Mouse (Mus musculus) thymus, postnatal 0 days (tissue): ENCODE data around the gene Vsig8. TPM values are rescaled to one million over a fixed set of nuclear protein-coding genes. Genes with fewer than 3 reads are reported as not detected.

ENCODE experiments used
- DNase-seq: peaks from one replicate; pipeline ENCODE4 v3.0.0-alpha.2; 2015; ENCODE audit warnings: low spot score
- polyA plus RNA-seq: library from polyadenylated mRNA; unstranded; fragments of >200 nt; fragmentation: Nextera tagmentation; extraction: Ambion mirVana; gene quantifications from 2 replicates; pipeline ENCODE4 v1.2.1, GENCODE M21; 2015

Gene Vsig8
- polyA plus RNA-seq, 1 experiment from 2014 or later, result 2.4 TPM

DNA sequence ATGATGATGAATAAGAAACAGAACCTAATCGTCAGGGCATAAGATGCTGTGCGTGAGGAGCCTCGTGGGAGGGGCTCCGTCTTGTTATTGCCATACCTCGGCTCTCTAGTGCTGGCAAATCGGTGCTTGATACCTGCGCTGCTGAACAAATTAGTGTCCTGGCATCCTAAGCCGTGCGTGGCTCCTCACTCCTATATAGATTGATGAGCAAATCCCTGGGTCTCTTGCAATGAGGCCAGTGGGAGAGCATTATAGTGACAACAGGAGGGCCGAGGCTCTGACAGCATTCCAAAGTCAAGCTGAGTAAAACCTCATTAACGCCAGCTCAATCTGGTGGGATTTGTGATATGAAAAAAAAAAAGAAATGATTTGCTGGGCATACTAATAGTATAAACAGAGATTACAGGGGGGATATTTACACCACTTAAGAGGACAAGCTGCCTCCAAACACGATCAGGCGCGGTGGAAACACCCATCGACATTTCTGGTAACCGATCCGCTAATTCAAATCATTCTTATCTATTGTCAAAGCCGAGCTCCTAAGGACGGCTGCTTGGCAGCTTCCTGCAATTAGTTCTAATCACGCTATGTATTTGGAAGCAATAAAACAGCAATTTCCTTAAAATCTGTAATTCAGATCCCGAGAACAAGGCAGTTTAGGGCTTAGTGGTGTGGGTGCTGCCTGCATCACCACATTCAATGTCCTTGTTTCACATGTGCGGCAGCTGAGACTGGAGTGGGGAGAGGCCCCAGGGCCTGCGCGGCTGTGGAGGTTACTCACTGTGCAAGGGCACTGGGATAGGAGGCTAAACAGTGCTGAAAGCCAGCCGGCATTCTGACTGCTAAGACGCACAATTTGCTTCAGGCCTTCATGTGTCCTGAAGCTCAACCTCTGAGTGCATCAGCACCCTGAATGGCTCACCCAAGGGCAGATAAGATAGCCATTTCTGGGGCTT is 30.2 kb downstream of the Vsig8 start:
- DNase-seq, result no peak

DNA sequence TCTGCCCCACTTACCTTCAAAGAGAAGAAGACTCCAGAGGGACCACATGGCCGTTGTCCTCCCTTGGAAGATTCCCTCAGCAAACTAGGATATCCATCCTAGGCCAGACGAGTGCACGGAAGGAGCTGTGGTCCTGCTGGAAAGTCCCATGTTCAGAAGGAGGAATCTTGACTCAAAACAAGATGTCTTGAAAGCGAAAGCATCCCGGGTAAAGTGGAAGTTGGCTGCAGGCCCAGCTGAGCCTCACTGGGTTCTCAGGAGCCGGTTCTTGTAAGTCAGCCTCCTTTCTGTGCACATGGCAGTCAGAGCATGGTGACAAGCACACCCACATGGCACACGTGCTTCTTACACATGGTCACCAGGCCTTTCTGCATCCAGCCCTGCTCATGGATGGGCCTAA is 34.6 kb downstream of the Vsig8 start, which contains the start of gene Slamf8:
Slamf8 (minus strand) TSS at position 184 of the 400 bp plus-strand sequence.
- DNase-seq, result no peak

DNA sequence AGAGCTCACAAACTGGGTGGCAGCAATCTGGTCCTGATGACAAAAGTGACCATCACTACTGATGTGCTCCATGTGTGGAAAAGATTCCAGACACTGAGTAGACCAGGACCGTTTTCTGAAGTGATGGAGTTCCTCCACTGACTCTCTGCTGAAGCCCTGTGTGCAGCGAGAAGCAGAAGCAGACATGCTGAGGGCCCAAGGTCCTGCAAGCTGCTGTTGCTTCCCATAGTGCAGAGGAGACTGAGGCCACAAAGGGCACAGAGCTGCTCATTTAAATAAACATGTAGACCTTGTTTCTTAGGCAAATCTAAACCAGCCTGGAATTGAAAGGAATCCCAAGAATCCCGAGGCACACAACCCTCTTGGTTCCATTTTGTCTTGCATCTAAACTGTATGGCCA is 37.6 kb downstream of the Vsig8 start:
- DNase-seq, result no peak

DNA sequence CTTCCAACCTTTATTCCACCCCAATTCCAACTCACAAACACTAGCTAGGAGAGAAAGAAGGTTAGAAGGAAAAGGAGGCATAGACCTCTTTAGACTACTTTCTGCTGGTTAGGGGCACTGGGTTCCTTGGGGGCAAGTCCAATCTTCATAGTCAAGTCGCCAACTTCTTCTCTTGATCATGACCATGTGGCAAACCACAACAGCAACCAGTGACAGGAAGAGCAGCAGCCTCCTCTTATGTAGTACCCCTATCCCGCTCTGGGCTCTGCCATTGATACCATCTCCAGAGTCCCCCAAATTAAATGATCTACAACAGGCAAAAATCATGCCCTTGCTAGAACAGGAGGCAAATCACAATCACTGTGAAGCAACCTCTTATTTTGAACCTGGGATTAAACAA is 38.2 kb downstream of the Vsig8 start:
- no peak for DNase-seq

DNA sequence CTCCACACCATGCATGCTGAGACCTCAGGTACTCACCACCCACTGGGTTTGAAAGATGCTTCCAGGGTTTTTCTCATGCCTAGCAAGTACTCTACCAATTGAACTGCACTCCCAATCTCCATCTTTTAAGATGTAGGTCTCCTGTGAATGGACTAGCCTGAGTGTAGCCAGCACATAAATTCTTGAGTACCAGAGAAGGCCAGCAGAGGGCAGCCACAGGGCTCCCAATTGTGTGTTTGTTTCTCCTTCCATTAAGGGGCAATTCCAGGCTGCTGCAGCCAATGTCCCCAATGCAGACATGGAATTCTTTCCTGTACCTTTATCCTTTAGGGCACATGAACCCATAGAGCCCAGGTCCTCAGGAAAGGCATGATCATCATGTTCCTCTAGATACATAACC is 38.8 kb downstream of the Vsig8 start:
- no peak for DNase-seq

DNA sequence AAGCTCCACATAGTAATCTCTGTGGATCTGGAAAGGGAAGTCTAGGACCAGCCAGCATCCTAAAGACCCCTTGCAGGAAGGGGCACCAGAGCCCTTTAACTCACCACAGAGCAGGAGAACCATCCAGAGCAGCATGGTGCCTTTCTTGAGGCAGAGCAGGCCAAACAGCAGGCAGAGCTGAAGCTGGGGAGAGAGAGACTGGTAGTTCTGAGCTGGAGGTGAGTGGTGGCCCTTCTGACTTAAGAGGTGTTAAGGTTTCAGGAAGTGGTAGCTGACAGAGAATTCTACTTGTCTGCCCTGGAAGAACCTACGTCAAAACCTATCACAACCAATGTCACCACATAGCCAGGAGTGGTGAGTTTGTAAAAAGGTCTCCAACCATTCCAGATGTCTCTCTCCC is 46.6 kb downstream of the Vsig8 start, which contains the start of gene Fcrl6:
Fcrl6 (minus strand) TSS at position 226 of the 400 bp plus-strand sequence.
- DNase-seq, result no peak

DNA sequence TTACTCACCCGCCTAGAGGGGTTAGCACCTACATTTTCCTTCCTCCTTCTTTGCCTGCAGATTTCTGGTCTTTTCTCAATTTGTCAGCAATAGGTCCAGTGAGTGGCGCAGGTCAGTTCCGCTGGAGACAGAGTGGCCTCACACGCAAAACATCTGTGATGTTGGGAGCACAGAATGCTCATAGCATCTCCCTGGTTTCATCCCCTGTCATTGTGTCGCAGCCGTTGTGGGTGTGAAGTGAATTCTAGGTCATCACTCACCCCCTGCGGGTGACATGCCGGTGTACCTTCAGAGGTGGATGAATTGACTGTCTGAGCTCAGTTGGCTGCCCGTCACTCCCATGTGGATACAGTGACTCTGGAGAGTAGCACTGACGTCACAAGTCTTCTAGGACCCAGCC is 55.6 kb downstream of the Vsig8 start:
- DNase-seq, result no peak

DNA sequence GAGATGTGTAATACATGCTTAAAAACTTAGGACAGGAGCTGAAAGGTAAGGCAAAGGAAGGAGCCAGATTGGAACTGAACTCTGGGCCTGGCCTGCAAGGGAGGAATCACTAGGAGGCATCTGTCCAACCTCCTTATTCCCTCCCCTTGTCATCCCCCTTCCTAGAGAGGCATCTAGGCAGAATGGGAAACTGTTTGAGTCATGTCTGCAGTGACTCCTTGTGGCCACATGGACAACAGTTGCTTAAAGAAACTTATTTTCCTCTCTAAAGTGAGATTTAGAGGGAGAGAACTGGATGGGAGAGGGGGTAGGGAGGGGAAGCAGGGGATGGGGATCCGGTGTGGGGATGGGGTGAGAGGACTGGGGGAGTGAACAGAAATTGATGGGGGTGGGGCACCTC is 57.0 kb downstream of the Vsig8 start:
- no peak for DNase-seq

Other genes starting within 250 kb of the Vsig8 start
- 0.09 TPM in 2 replicates for gene Kcnj9, start 226.6 kb upstream of the Vsig8 start, polyA plus RNA-seq
- gene Kcnj10, start 214.7 kb upstream of the Vsig8 start, polyA plus RNA-seq, result 0.15 and 0.17 TPM in 2 replicates
- 5.6 and 6.5 TPM in 2 replicates for gene Pigm, start 179.4 kb upstream of the Vsig8 start, polyA plus RNA-seq
- 1.2 and 1.4 TPM in 2 replicates for gene Slamf9, start 80.6 kb upstream of the Vsig8 start, polyA plus RNA-seq
- gene Igsf9, start 74.2 kb upstream of the Vsig8 start, polyA plus RNA-seq, result 2.4 and 2.5 TPM in 2 replicates
- gene Tagln2, start 55.9 kb upstream of the Vsig8 start, polyA plus RNA-seq, result 151 and 180 TPM in 2 replicates
- gene Cfap45, start 35.1 kb upstream of the Vsig8 start, polyA plus RNA-seq, result 1.6 and 1.9 TPM in 2 replicates
- 1.9 and 2.0 TPM in 2 replicates for gene Slamf8, start 34.6 kb downstream of the Vsig8 start, polyA plus RNA-seq
- gene Fcrl6, start 46.6 kb downstream of the Vsig8 start, polyA plus RNA-seq, result 0.16 TPM in 1 of 2 replicates, not detected in the other
- gene Dusp23, start 77.0 kb downstream of the Vsig8 start, polyA plus RNA-seq, result 9.9 and 10.7 TPM in 2 replicates
- gene Crp, start 142.1 kb downstream of the Vsig8 start, polyA plus RNA-seq, result 0.65 and 0.67 TPM in 2 replicates